Comparison of ENCODE assay signal across 8 mouse cellular contexts in the genomic region with DNA sequence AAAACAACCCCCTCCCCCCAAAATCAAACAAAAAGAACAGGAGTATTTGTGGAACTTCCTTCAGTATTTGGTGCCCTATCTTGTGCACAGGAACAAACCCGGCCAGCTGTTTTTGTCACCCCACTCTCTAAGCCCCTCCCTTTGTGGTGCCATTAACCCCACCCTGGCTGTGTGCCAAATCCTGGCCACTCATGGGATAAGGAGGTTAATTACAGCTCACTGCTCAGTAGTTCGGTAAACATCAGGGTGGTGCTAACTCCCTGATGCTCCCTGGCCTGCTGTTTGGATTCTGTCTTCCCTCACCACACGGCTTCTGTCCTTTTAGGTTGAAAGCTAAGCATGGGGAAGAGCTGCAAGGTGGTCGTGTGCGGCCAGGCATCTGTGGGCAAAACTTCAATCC. TPM values are rescaled to one million over a fixed set of nuclear protein-coding genes. Genes with fewer than 3 reads are reported as not detected.
A peak's percentile ranks its signal among the peaks of the same experiment; 100 is the strongest.
DNase-seq lines count a peak whose midpoint lies in the region; ATAC-seq and TF ChIP-seq lines count a peak whose summit lies in the region.

No protein-coding gene starts in this region.

- H3K27me3 ChIP-seq in heart, adult 2 months (ENCODE audit: control insufficient read depth, insufficient read depth, low read length) = no peaks in the 10 kb centered on the region
- no peaks in the 10 kb centered on the region for H3K27me3 ChIP-seq in intestine, postnatal 0 days (replicated peaks; ENCODE audit: control insufficient read depth, insufficient read depth, low read length)
- H3K27me3 ChIP-seq in liver, postnatal 0 days (ENCODE audit: insufficient read depth, low read length) = no peaks in the 10 kb centered on the region

- no peak overlapping the region for H3K9ac ChIP-seq in heart, adult 2 months (ENCODE audit: low read depth, low read length)
- peak overlapping the region; percentile 81 for H3K9ac ChIP-seq in intestine, postnatal 0 days (ENCODE audit: low read depth, low read length)
- peak overlapping the region; percentile 88 for H3K9ac ChIP-seq in liver, postnatal 0 days (replicated peaks)

- no peak overlapping the region; the same call in 1 of the 2 replicates for H3K4me3 ChIP-seq in heart, adult 2 months
- peak overlapping the region; percentile 18; the same call in 1 of the 2 replicates for H3K4me3 ChIP-seq in embryonic fibroblast, embryonic 13.5 days (ENCODE audit: insufficient read depth, low read length)
- peak overlapping the region; percentile 81 for H3K4me3 ChIP-seq in intestine, postnatal 0 days (ENCODE audit: low read depth, low read length)
- peak overlapping the region; percentile 91 for H3K4me3 ChIP-seq in liver, postnatal 0 days (ENCODE audit: low read depth, low read length)

- no peak for TF ChIP-seq CTCF in heart, adult 2 months (IDR thresholded peaks at IDR 0.05)
- no peak for TF ChIP-seq CTCF in embryonic fibroblast, embryonic 13.5 days (IDR thresholded peaks at IDR 0.05; ENCODE audit: borderline replicate concordance, insufficient read depth, low read length)
- no peak for TF ChIP-seq CTCF in intestine, postnatal 0 days (IDR thresholded peaks at IDR 0.05; ENCODE audit: low read depth)
- TF ChIP-seq CTCF in liver, postnatal 0 days (IDR thresholded peaks at IDR 0.05; ENCODE audit: low read depth) = no peak

- H3K79me2 ChIP-seq in heart, adult 2 months (replicated peaks; ENCODE audit: control insufficient read depth, insufficient read depth, low read length) = no peaks in the 10 kb centered on the region; the same call in 1 of the 2 replicates

- DNase-seq in heart, adult 2 months = peak; percentile 48
- no peak for DNase-seq in heart, postnatal 25 days (ENCODE audit: low spot score)
- peak; percentile 86 for DNase-seq in liver, postnatal 0 days
- DNase-seq in retina, postnatal 7 days (ENCODE audit: low read depth, low spot score) = peak; percentile 68
- DNase-seq in left cerebral cortex, postnatal 14 days (ENCODE audit: low spot score in 2 of 2) = no peak
- DNase-seq in layer of hippocampus, postnatal 14 days (ENCODE audit: low spot score in 2 of 2) = no peak

- TF ChIP-seq EP300 in heart, adult 2 months (IDR thresholded peaks at IDR 0.05; ENCODE audit: insufficient read depth, low read depth, low read length) = no peak
- no peak for TF ChIP-seq EP300 in liver, postnatal 0 days (IDR thresholded peaks at IDR 0.05; ENCODE audit: low read depth)

- H3K27ac ChIP-seq in heart, adult 2 months = no peak overlapping the region
- no peak overlapping the region for H3K27ac ChIP-seq in embryonic fibroblast, embryonic 13.5 days (ENCODE audit: insufficient read depth, low read length)
- peak overlapping the region; percentile 89 for H3K27ac ChIP-seq in intestine, postnatal 0 days (ENCODE audit: low read depth, low read length)
- peak overlapping the region; percentile 92 for H3K27ac ChIP-seq in liver, postnatal 0 days (ENCODE audit: low read depth)

- peak overlapping the region; percentile 58 for H3K4me2 ChIP-seq in intestine, postnatal 0 days (replicated peaks; ENCODE audit: low read depth)
- H3K4me2 ChIP-seq in liver, postnatal 0 days (ENCODE audit: low read depth, low read length) = peak overlapping the region; percentile 87

- ATAC-seq in intestine, postnatal 0 days = no peak
- ATAC-seq in liver, postnatal 0 days = 0 out of 2 replicates have a peak, but pooled peaks have one; percentile 2

- TF ChIP-seq POLR2A in heart, adult 2 months (IDR thresholded peaks at IDR 0.05; ENCODE audit: insufficient read depth, low read depth, low read length) = no peak
- TF ChIP-seq POLR2A in embryonic fibroblast, embryonic 13.5 days (IDR thresholded peaks at IDR 0.05; ENCODE audit: low read depth, low read length) = no peak

- intact Hi-C loops in heart, adult 2 months (cut with DNase I) = loop anchor here (5.0 kb wide), 2 partner anchors 97 to 138 kb away; partner anchors contain the start of genes Acly and Hcrt
- intact Hi-C loops in heart, postnatal 25 days (cut with DNase I) = loop anchor here (5.0 kb wide), 1 partner anchor 52 kb away; the partner anchor contains the start of gene Cnp
- intact Hi-C loops in left cerebral cortex, postnatal 14 days (cut with DNase I) = no loop called here

- 41% methylated on average over 5 of the region's 5 CpGs for WGBS in heart, adult 2 months
- WGBS in intestine, postnatal 0 days = 23% methylated on average over 5 of the region's 5 CpGs
- 37% methylated on average over 5 of the region's 5 CpGs for WGBS in liver, postnatal 0 days (ENCODE audit: insufficient replicate concordance)

- no peaks in the 10 kb centered on the region for H3K36me3 ChIP-seq in heart, adult 2 months (ENCODE audit: control insufficient read depth, insufficient read depth, low read length)
- H3K36me3 ChIP-seq in intestine, postnatal 0 days (ENCODE audit: control insufficient read depth, insufficient read depth) = peaks cover 16% of the 10 kb centered on the region
- H3K36me3 ChIP-seq in liver, postnatal 0 days (replicated peaks; ENCODE audit: insufficient read depth, low read length) = peaks cover 19% of the 10 kb centered on the region

- no peaks in the 10 kb centered on the region for H3K9me3 ChIP-seq in intestine, postnatal 0 days (ENCODE audit: control insufficient read depth)
- H3K9me3 ChIP-seq in liver, postnatal 0 days (ENCODE audit: low read length) = no peaks in the 10 kb centered on the region

- peaks cover 9% of the 10 kb centered on the region for H3K4me1 ChIP-seq in heart, adult 2 months (ENCODE audit: control insufficient read depth, insufficient read depth, low read length)
- no peaks in the 10 kb centered on the region for H3K4me1 ChIP-seq in embryonic fibroblast, embryonic 13.5 days (ENCODE audit: control insufficient read depth, insufficient read depth, low read length)
- peaks cover 13% of the 10 kb centered on the region; the same call in 1 of the 2 replicates for H3K4me1 ChIP-seq in intestine, postnatal 0 days (replicated peaks; ENCODE audit: control insufficient read depth, insufficient read depth, low read length)
- H3K4me1 ChIP-seq in liver, postnatal 0 days (ENCODE audit: insufficient read depth) = peaks cover 38% of the 10 kb centered on the region

RNA-seq across cellular contexts. Expression of gene Dnajc7, which starts 3.9 kb away (rescaled TPM):
- 100 to 1,000 TPM; 107 to 121 TPM for total RNA-seq in heart, adult 2 months (2021)
- 46.1 and 77.8 TPM in 2 replicates for polyA plus RNA-seq in heart, adult 2 months (2012; rRNA removed)
- 100 to 1,000 TPM; 121 to 124 TPM for total RNA-seq in heart, postnatal 25 days (2021)
- polyA plus RNA-seq in embryonic fibroblast, embryonic 13.5 days (2011; ENCODE audit: insufficient read length, low read depth, missing spikeins) = 214 and 225 TPM in 2 replicates
- 72.9 and 80.2 TPM in 2 replicates for polyA plus RNA-seq in intestine, postnatal 0 days (2015; fragmentation: Nextera tagmentation; extraction: Ambion mirVana)
- polyA plus RNA-seq in liver, postnatal 0 days (2015; fragmentation: Nextera tagmentation; extraction: Ambion mirVana) = 45.1 and 49.1 TPM in 2 replicates
- total RNA-seq in left cerebral cortex, postnatal 14 days (2021) = 100 to 1,000 TPM; 239 to 244 TPM
- 100 to 1,000 TPM; 237 to 253 TPM for total RNA-seq in layer of hippocampus, postnatal 14 days (2021)

RNA-seq across cellular contexts. Expression of gene Nkiras2, which starts 4.8 kb away (rescaled TPM):
- 10 to 100 TPM; 49.5 to 50.3 TPM for total RNA-seq in heart, adult 2 months (2021)
- polyA plus RNA-seq in heart, adult 2 months (2012; rRNA removed) = 91.2 and 107 TPM in 2 replicates
- total RNA-seq in heart, postnatal 25 days (2021) = 10 to 100 TPM; 57.3 to 58.0 TPM
- 29.2 and 29.9 TPM in 2 replicates for polyA plus RNA-seq in embryonic fibroblast, embryonic 13.5 days (2011; ENCODE audit: insufficient read length, low read depth, missing spikeins)
- 52.2 and 55.7 TPM in 2 replicates for polyA plus RNA-seq in intestine, postnatal 0 days (2015; fragmentation: Nextera tagmentation; extraction: Ambion mirVana)
- polyA plus RNA-seq in liver, postnatal 0 days (2015; fragmentation: Nextera tagmentation; extraction: Ambion mirVana) = 18.3 and 19.2 TPM in 2 replicates
- total RNA-seq in left cerebral cortex, postnatal 14 days (2021) = 10 to 100 TPM; 23.9 to 25.4 TPM
- total RNA-seq in layer of hippocampus, postnatal 14 days (2021) = 10 to 100 TPM; 22.8 to 23.0 TPM

RNA-seq across cellular contexts. Expression of gene Cnp, which starts 49.2 kb away (rescaled TPM):
- total RNA-seq in heart, adult 2 months (2021) = 1 to 10 TPM; 5.6 to 7.6 TPM
- polyA plus RNA-seq in heart, adult 2 months (2012; rRNA removed) = 9.5 and 11.4 TPM in 2 replicates
- 1 to 10 TPM; 5.4 to 7.3 TPM for total RNA-seq in heart, postnatal 25 days (2021)
- 10.1 and 10.6 TPM in 2 replicates for polyA plus RNA-seq in embryonic fibroblast, embryonic 13.5 days (2011; ENCODE audit: insufficient read length, low read depth, missing spikeins)
- polyA plus RNA-seq in intestine, postnatal 0 days (2015; fragmentation: Nextera tagmentation; extraction: Ambion mirVana) = 15.6 and 16.3 TPM in 2 replicates
- 20.2 and 21.9 TPM in 2 replicates for polyA plus RNA-seq in liver, postnatal 0 days (2015; fragmentation: Nextera tagmentation; extraction: Ambion mirVana)
- total RNA-seq in left cerebral cortex, postnatal 14 days (2021) = 100 to 1,000 TPM; 158 to 245 TPM
- 100 to 1,000 TPM; 355 to 359 TPM for total RNA-seq in layer of hippocampus, postnatal 14 days (2021)

Comparison
In these comparisons a context has a peak if more than half of its experiments do, and no peak if none do; other contexts are left out.
1. DNase-seq: peak in heart, adult 2 months (2 of 2), liver, postnatal 0 days (single experiment) and retina, postnatal 7 days (single experiment); none in heart, postnatal 25 days (single experiment), left cerebral cortex, postnatal 14 days (0 of 2) and layer of hippocampus, postnatal 14 days (0 of 2).
2. H3K27ac ChIP-seq: peak in intestine, postnatal 0 days (single experiment) and liver, postnatal 0 days (single experiment); none in heart, adult 2 months (single experiment) and embryonic fibroblast, embryonic 13.5 days (single experiment).
3. RNA of gene Cnp, which starts 49.2 kb away (total RNA-seq): 355 to 359 TPM in layer of hippocampus, postnatal 14 days and 158 to 245 TPM in left cerebral cortex, postnatal 14 days; 5.6 to 7.6 TPM in heart, adult 2 months and 5.4 to 7.3 TPM in heart, postnatal 25 days; every median in the first group is over 10 times any median in the second.